Mouse (Mus musculus): Measurements from ENCODE around the gene Olfr693.
A peak's percentile ranks its signal among the peaks of the same experiment; 100 is the strongest.
"Not testable (repeated sequence)": the region's sequence is repeated elsewhere in the genome, so short reads cannot be mapped to it uniquely, and the experiment has no call there.

Olfr693 gene

GRCm38 (mm10) chr7:106680484-106680883 lies at the start of gene Olfr693:
Gene Olfr693 (minus strand): TSS chr7:106680584.
- no peak for DNase-seq

- not testable (repeated sequence) for DNase-seq
These were observed 45.3 kb upstream of the Olfr693 start for GRCm38 (mm10) chr7:106725654-106726053.

GRCm38 (mm10) chr7:106716296-106716695 lies 35.9 kb upstream of the Olfr693 start, which contains the start of gene Olfr695:
Gene Olfr695 (minus strand): TSS chr7:106716396.
- DNase-seq, result no peak

- DNase-seq, result no peak
These were observed 31.1 kb upstream of the Olfr693 start for GRCm38 (mm10) chr7:106711463-106711862.

GRCm38 (mm10) chr7:106707705-106708104 lies 27.3 kb upstream of the Olfr693 start:
- not testable (repeated sequence) for DNase-seq

- DNase-seq, result no peak
These were observed 16.5 kb upstream of the Olfr693 start for GRCm38 (mm10) chr7:106696891-106697290.

- no peak for DNase-seq
These were observed 12.6 kb upstream of the Olfr693 start for GRCm38 (mm10) chr7:106692976-106693375.

- no peak for DNase-seq
These were observed 11.3 kb upstream of the Olfr693 start, which contains the start of gene Olfr694 for GRCm38 (mm10) chr7:106691714-106692113. Gene Olfr694 (minus strand): TSS chr7:106691814.

- no peak for DNase-seq
These were observed 5.0 kb upstream of the Olfr693 start for GRCm38 (mm10) chr7:106685382-106685781.

GRCm38 (mm10) chr7:106652344-106652652 lies 28.1 kb downstream of the Olfr693 start:
- no peak for DNase-seq

GRCm38 (mm10) chr7:106651555-106652343 lies 28.6 kb downstream of the Olfr693 start:
- no peak for DNase-seq

GRCm38 (mm10) chr7:106649774-106650173 lies 30.6 kb downstream of the Olfr693 start:
- DNase-seq, result no peak

- no peak for DNase-seq
These were observed 35.1 kb downstream of the Olfr693 start for GRCm38 (mm10) chr7:106645261-106645660.

GRCm38 (mm10) chr7:106644222-106644870 lies 36.0 kb downstream of the Olfr693 start:
- DNase-seq, result peak; percentile 6

- no peak for DNase-seq
These were observed 39.5 kb downstream of the Olfr693 start for GRCm38 (mm10) chr7:106640839-106641238.

GRCm38 (mm10) chr7:106635560-106635959 lies 44.8 kb downstream of the Olfr693 start:
- no peak for DNase-seq
